Mouse (Mus musculus): ENCODE data around the gene Agmo.

The Agmo gene

GRCm38 (mm10) chr12:37426750-37427149 is 185.3 kb downstream of the Agmo start:
- in situ Hi-C loops (cut with MboI, MseI), result no loop called here

GRCm38 (mm10) chr12:37434466-37434865 is 193.0 kb downstream of the Agmo start:
- in situ Hi-C loops (cut with MboI, MseI), result loop anchor here (5.0 kb wide), 1 partner anchor 37 kb away; no protein-coding TSS in a partner anchor

GRCm38 (mm10) chr12:37442486-37443013 is 201.1 kb downstream of the Agmo start:
- in situ Hi-C loops (cut with MboI, MseI), result no loop called here

GRCm38 (mm10) chr12:37445255-37445654 is 203.8 kb downstream of the Agmo start:
- in situ Hi-C loops (cut with MboI, MseI), result no loop called here

- in situ Hi-C loops (cut with MboI, MseI), result no loop called here
These were observed 208.2 kb downstream of the Agmo start for GRCm38 (mm10) chr12:37449597-37449996.

- in situ Hi-C loops (cut with MboI, MseI), result loop anchor here (5.0 kb wide), 1 partner anchor 738 kb away; no protein-coding TSS in a partner anchor
These were observed 209.1 kb downstream of the Agmo start for GRCm38 (mm10) chr12:37450366-37451156.

GRCm38 (mm10) chr12:37471631-37472030 is 230.2 kb downstream of the Agmo start:
- in situ Hi-C loops (cut with MboI, MseI), result loop anchor here (5.0 to 10.0 kb wide), 2 partner anchors 54 to 1577 kb away; no protein-coding TSS in a partner anchor

GRCm38 (mm10) chr12:37476849-37477248 is 235.4 kb downstream of the Agmo start:
- in situ Hi-C loops (cut with MboI, MseI), result loop anchor here (10.0 kb wide), 1 partner anchor 1582 kb away; no protein-coding TSS in a partner anchor

GRCm38 (mm10) chr12:37487991-37488390 is 246.6 kb downstream of the Agmo start:
- in situ Hi-C loops (cut with MboI, MseI), result no loop called here

- in situ Hi-C loops (cut with MboI, MseI), result no loop called here
These were observed 257.4 kb downstream of the Agmo start for GRCm38 (mm10) chr12:37498871-37499270.

GRCm38 (mm10) chr12:37507406-37507805 is 266.0 kb downstream of the Agmo start:
- in situ Hi-C loops (cut with MboI, MseI), result no loop called here

GRCm38 (mm10) chr12:37507826-37508225 is 266.4 kb downstream of the Agmo start:
- in situ Hi-C loops (cut with MboI, MseI), result no loop called here

- in situ Hi-C loops (cut with MboI, MseI), result loop anchor here (10.0 kb wide), 1 partner anchor 1427 kb away; no protein-coding TSS in a partner anchor
These were observed 280.3 kb downstream of the Agmo start for GRCm38 (mm10) chr12:37521772-37522171.

- in situ Hi-C loops (cut with MboI, MseI), result loop anchor here (10.0 kb wide), 1 partner anchor 1430 kb away; no protein-coding TSS in a partner anchor
These were observed 283.2 kb downstream of the Agmo start for GRCm38 (mm10) chr12:37524662-37525061.

GRCm38 (mm10) chr12:37540994-37541393 is 299.6 kb downstream of the Agmo start:
- in situ Hi-C loops (cut with MboI, MseI), result no loop called here

- in situ Hi-C loops (cut with MboI, MseI), result loop anchor here (10.0 kb wide), 1 partner anchor 667 kb away; no protein-coding TSS in a partner anchor
These were observed 316.8 kb downstream of the Agmo start for GRCm38 (mm10) chr12:37558284-37558683.

GRCm38 (mm10) chr12:37565882-37566596 is 324.6 kb downstream of the Agmo start:
- in situ Hi-C loops (cut with MboI, MseI), result no loop called here

GRCm38 (mm10) chr12:37571922-37572321 is 330.5 kb downstream of the Agmo start:
- in situ Hi-C loops (cut with MboI, MseI), result no loop called here

- in situ Hi-C loops (cut with MboI, MseI), result no loop called here
These were observed 341.3 kb downstream of the Agmo start for GRCm38 (mm10) chr12:37582777-37583176.

- in situ Hi-C loops (cut with MboI, MseI), result no loop called here
These were observed 351.4 kb downstream of the Agmo start for GRCm38 (mm10) chr12:37592853-37593252.

- in situ Hi-C loops (cut with MboI, MseI), result no loop called here
These were observed 371.4 kb downstream of the Agmo start for GRCm38 (mm10) chr12:37612837-37613236.

GRCm38 (mm10) chr12:37614769-37615168 is 373.3 kb downstream of the Agmo start:
- in situ Hi-C loops (cut with MboI, MseI), result no loop called here
